Mouse (Mus musculus) liver, postnatal 0 days (tissue): ENCODE data around the gene Lcn9. TPM values are rescaled to one million over a fixed set of nuclear protein-coding genes. Genes with fewer than 3 reads are reported as not detected.

Experiments
- ATAC-seq: fragments of 200-750 bp; cut with Nextera tagmentation; 2 replicates; pipeline ENCODE4 v1.8.0; 2017; ENCODE audit warnings: mild to moderate bottlenecking, moderate library complexity
- DNase-seq: peaks from one replicate; pipeline ENCODE4 v3.0.0-alpha.2; 2016
- H3K27ac ChIP-seq: fragments of 300-500 bp; sonication (generic); 2 replicates; pipeline ENCODE4 v1.5.1; 2014; ENCODE audit warnings: antibody characterized with exemption, moderate library complexity, mild to moderate bottlenecking, low read depth
- H3K27me3 ChIP-seq: fragments of 300-500 bp; sonication (generic); 2 replicates; pipeline ENCODE4 v1.6.1; 2014; ENCODE audit warnings: low read length, control low read depth, mixed read lengths; ENCODE audit not compliant: insufficient read depth
- H3K36me3 ChIP-seq: fragments of 300-500 bp; sonication (generic); replicated peaks from 2 replicates; pipeline ENCODE4 v1.6.1; 2014; ENCODE audit warnings: mild to moderate bottlenecking, control low read depth, low read length, moderate library complexity, mixed read lengths; ENCODE audit not compliant: insufficient read depth
- H3K4me1 ChIP-seq: fragments of 300-500 bp; sonication (generic); 2 replicates; pipeline ENCODE4 v1.6.1; 2014; ENCODE audit warnings: antibody characterized with exemption, mild to moderate bottlenecking, control low read depth; ENCODE audit not compliant: insufficient read depth
- H3K4me2 ChIP-seq: fragments of 300-500 bp; sonication (generic); 2 replicates; pipeline ENCODE4 v1.6.1; 2014; ENCODE audit warnings: low read depth, mild to moderate bottlenecking, low read length, moderate library complexity, mixed read lengths
- H3K4me3 ChIP-seq: fragments of 300-500 bp; sonication (generic); 2 replicates; pipeline ENCODE4 v1.5.1; 2014; ENCODE audit warnings: low read depth, low read length
- H3K9ac ChIP-seq: fragments of 300-500 bp; sonication (generic); replicated peaks from 2 replicates; pipeline ENCODE4 v1.6.1; 2014; ENCODE audit warnings: mild to moderate bottlenecking, moderate library complexity
- H3K9me3 ChIP-seq: fragments of 300-500 bp; sonication (generic); 2 replicates; pipeline ENCODE4 v1.6.1; 2016; ENCODE audit warnings: mild to moderate bottlenecking, control low read depth, low read length, mixed read lengths
- CTCF ChIP-seq: sonication (generic); IDR thresholded peaks from 2 replicates; pipeline ENCODE4 v1.5.1; 2016; ENCODE audit warnings: antibody characterized with exemption, low read depth
- EP300 ChIP-seq: IDR thresholded peaks from 2 replicates; pipeline ENCODE4 v1.6.1; 2016; ENCODE audit warnings: antibody characterized with exemption, low read depth, mild to moderate bottlenecking
- WGBS: fragments of 180-500 bp; shearing (Covaris S2); extraction: QIAGEN DNeasy Blood & Tissue Kit; methylation state at CpG from one replicate; pipeline ENCODE4 v1.1.7; 2014; ENCODE audit not compliant: insufficient replicate concordance; 5-methylcytosine and 5-hydroxymethylcytosine counted together
- polyA plus RNA-seq: library from polyadenylated mRNA; unstranded; fragments of >200 nt; fragmentation: Nextera tagmentation; extraction: Ambion mirVana; gene quantifications from 2 replicates; pipeline ENCODE4 v1.2.1, GENCODE M21; 2015

Lcn9 gene
- polyA plus RNA-seq, 1 experiment from 2014 or later = not detected

DNA sequence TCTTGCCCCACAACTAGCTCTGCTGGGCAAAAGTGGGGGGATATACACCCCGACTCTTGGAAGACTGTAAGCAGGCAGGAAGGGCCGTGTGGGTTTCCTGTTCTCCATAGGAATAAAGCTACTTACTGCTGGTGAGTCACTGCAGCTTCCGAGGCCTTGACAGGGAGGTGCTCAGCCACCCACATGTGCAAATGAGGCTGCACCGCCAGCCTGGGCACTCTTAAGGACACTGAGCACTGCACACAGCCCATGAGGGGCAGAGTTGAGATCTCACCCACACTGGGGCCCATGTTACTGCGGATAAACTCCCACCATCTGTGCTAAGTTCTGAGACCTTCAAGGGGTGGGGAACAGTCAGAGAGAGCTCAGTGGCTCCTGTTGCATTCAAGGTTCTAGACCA lies 43.7 kb downstream of the Lcn9 start:
- no peak overlapping the region for H3K9ac ChIP-seq
- H3K36me3 ChIP-seq = no peaks in the 10 kb centered on the region
- no peak overlapping the region for H3K4me2 ChIP-seq
- ATAC-seq = no peak
- no peak overlapping the region for H3K4me3 ChIP-seq
- no peak overlapping the region for H3K27ac ChIP-seq
- 44% methylated on average over 5 of the region's 5 CpGs for WGBS
- no peaks in the 10 kb centered on the region for H3K9me3 ChIP-seq
- DNase-seq = no peak
- H3K27me3 ChIP-seq = peaks cover 30% of the 10 kb centered on the region
- peaks cover 3% of the 10 kb centered on the region for H3K4me1 ChIP-seq
- TF ChIP-seq CTCF = no peak
- no peak for TF ChIP-seq EP300

Other genes with a start within 250 kb of the Lcn9 start
- 0.07 and 0.09 TPM in 2 replicates for gene Mamdc4, start 248.3 kb upstream of the Lcn9 start, polyA plus RNA-seq
- 44.7 and 46.1 TPM in 2 replicates for gene Phpt1, start 247.9 kb upstream of the Lcn9 start, polyA plus RNA-seq
- 0.02 TPM in 1 of 2 replicates, not detected in the other for gene Ajm1, start 241.4 kb upstream of the Lcn9 start, polyA plus RNA-seq
- gene Rabl6, start 214.6 kb upstream of the Lcn9 start, polyA plus RNA-seq = 11.0 and 13.5 TPM in 2 replicates
- 0.19 and 0.28 TPM in 2 replicates for gene Ccdc183, start 205.5 kb upstream of the Lcn9 start, polyA plus RNA-seq
- gene Tmem141, start 201.1 kb upstream of the Lcn9 start, polyA plus RNA-seq = 43.3 and 55.1 TPM in 2 replicates
- gene Fcna, start 195.1 kb upstream of the Lcn9 start, polyA plus RNA-seq = 95.4 and 100 TPM in 2 replicates
- 0.18 TPM in 1 of 2 replicates, not detected in the other for gene Lcn8, start 170.0 kb upstream of the Lcn9 start, polyA plus RNA-seq
- not detected in 2 replicates for gene Lcn5, start 165.2 kb upstream of the Lcn9 start, polyA plus RNA-seq
- not detected in 2 replicates for gene Lcn6, start 146.4 kb upstream of the Lcn9 start, polyA plus RNA-seq
- not detected in 2 replicates for gene Lcn10, start 140.4 kb upstream of the Lcn9 start, polyA plus RNA-seq
- not detected in 2 replicates for gene Obp2a, start 123.1 kb upstream of the Lcn9 start, polyA plus RNA-seq
- 9.4 and 10.1 TPM in 2 replicates for gene Bmyc, start 116.4 kb upstream of the Lcn9 start, polyA plus RNA-seq
- gene Obp2b, start 86.1 kb upstream of the Lcn9 start, polyA plus RNA-seq = not detected in 2 replicates
- gene Lcn3, start 57.6 kb upstream of the Lcn9 start, polyA plus RNA-seq = not detected in 2 replicates
- not detected in 2 replicates for gene Lcn11, start 46.1 kb upstream of the Lcn9 start, polyA plus RNA-seq
- not detected in 2 replicates for gene Gm13539, start 40.9 kb upstream of the Lcn9 start, polyA plus RNA-seq
- gene Glt6d1, start 7.3 kb upstream of the Lcn9 start, polyA plus RNA-seq = not detected in 2 replicates
- not detected in 2 replicates for gene Sohlh1, start 24.1 kb downstream of the Lcn9 start, polyA plus RNA-seq
- gene Kcnt1, start 40.6 kb downstream of the Lcn9 start, polyA plus RNA-seq = 0.11 TPM in 1 of 2 replicates, not detected in the other
- 3.1 and 3.3 TPM in 2 replicates for gene Camsap1, start 160.1 kb downstream of the Lcn9 start, polyA plus RNA-seq
- 175 and 183 TPM in 2 replicates for gene Ubac1, start 198.6 kb downstream of the Lcn9 start, polyA plus RNA-seq